Mouse (Mus musculus) cerebellum, adult 2 months (tissue): ENCODE data around the gene Wfdc15a.

Source experiments
- CTCF ChIP-seq: fragments of 200-500 bp; IDR thresholded peaks from 2 replicates; pipeline ENCODE4 v1.5.1; 2011; ENCODE audit warnings: low read depth, mild to moderate bottlenecking, control low read depth, low read length, moderate library complexity, borderline replicate concordance; ENCODE audit not compliant: insufficient read depth
- POLR2A ChIP-seq: fragments of 200-500 bp; IDR thresholded peaks from 2 replicates; pipeline ENCODE4 v1.6.1; 2011; ENCODE audit warnings: low read length, control low read depth, borderline replicate concordance; ENCODE audit not compliant: insufficient read depth

DNA sequence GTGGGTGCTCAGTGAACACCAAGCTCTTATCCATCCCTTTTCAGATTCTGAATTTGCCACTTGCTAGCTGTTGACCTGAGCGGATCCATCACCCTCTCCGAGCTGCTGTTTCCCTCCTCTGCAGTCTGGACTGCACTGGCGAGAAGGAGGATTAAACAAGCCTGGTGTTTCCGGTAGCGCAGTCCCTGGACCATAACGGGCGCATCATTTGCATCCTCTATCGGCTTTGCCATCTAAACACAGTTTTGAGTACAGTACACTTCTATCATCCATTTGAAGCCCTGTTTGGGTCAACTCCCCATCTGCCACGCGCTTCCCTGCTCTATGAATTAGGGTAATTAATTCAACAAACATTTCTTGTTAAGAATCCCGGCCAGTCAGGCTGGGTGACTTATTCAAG lies 29.6 kb downstream of the Wfdc15a start:
- TF ChIP-seq CTCF (no peak), POLR2A (no peak)
